Mouse (Mus musculus) layer of hippocampus, adult 18-20 months (tissue): ENCODE results near the gene Pitpnm1. TPM values are rescaled to one million over a fixed set of nuclear protein-coding genes. Genes with fewer than 3 reads are reported as not detected.
"Not testable (repeated sequence)": the region's sequence is repeated elsewhere in the genome, so short reads cannot be mapped to it uniquely, and the experiment has no call there.

ENCODE experiments used
- DNase-seq, 2 experiments: peaks; one replicate each; pipeline ENCODE4 v3.0.0; 2022; ENCODE audit warnings: low spot score in 2 of 2
- total RNA-seq, 2 experiments: library from RNA; stranded (reverse); gene quantifications; 2 replicates each; pipeline ENCODE4 v1.2.3; 2021

Gene Pitpnm1
- total RNA-seq, 2 experiments from 2014 or later: 174 to 181 TPM

DNA sequence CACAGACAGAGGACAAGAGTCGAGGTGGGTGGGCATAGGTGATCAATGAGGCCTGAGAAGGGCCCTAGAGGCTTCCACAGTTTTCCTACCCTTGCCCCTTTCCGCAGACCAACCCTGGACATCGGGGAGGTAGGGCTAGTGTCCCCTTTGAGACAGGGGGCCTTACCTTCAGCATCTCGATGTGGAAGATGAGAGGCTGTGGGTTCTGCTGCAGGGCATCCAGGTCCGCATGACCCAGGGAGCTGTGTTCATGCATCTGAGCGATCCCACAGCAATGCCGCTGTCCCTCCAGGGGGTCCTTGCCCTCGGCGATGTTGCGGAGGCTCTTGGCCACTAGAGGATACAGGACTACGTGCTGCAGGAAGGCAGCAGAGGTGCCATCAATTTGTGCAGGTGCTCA lies 16.0 kb downstream of the Pitpnm1 start:
- no peak for DNase-seq

DNA sequence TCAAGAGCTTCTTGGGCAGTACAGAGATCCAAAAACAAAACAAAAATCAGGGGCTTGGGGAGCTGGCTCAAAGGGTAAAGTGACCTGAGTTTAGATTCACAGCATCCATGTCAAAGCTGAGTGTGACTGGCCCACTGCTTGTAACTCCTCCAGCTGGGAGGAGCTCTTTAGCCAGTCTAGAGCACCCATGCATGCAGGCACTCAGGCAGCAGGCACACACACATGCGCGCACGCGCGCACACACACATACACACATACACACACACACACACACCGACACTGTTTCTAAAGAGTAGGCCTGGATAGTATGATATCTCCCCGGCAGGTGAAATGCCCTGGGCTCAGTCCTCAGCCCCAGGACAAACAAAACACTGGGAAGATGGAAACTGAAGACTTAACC lies 17.2 kb downstream of the Pitpnm1 start:
- no peak for DNase-seq

DNA sequence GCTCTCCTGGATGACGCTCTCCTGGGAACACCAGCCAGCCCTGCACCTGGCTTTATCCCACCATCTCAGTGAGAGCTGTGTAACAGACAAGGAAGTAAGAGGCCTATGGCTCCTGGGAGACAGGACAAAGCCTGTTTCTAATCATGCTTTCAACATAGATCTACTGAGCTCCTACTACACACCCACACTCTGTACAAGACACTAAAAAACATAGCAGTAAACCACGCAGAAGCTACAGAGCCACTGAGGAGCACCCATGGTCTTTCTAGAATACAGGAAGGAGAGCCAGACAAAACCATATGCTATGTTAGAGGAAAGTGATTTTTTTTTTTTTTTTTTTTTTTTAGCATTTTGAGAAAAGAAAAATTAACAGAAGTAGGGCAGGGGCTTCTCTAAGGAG lies 18.6 kb downstream of the Pitpnm1 start:
- DNase-seq: no peak

DNA sequence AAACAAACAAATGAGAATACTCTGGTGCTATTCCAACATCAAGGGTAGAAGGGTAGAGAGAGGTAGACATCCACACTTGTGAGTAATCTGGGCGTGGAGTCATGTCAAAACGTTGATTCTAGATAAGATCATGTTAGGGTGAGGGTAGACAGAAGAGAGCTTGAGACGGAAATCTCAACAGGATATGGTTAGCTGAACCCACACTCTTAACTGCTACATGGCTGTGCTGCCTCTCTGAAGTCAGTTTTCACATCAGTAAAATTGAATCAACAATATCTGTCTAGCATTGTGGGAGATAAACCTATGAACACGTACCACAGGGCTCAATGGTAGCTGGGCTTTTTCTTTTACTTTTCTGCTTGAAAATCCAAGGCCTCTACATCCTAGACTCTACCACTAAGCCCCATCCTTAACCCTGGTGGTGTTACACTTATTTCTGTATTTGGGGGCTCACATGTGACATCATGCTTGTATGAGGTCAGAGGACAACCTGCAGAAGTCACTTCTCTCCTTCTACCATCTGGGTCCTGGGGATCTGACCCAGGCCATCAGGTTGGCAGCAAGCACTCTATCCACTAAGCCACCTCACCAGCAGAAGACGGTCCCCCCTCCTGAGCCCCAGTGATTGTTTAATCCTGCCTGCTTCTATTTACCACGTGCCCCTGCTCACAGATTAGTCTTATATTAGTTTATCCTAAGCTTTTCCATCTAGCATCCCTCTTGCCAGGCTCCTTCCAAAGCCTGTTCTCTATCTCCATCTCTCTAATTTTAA lies 20.1 kb downstream of the Pitpnm1 start:
- DNase-seq: no peak

DNA sequence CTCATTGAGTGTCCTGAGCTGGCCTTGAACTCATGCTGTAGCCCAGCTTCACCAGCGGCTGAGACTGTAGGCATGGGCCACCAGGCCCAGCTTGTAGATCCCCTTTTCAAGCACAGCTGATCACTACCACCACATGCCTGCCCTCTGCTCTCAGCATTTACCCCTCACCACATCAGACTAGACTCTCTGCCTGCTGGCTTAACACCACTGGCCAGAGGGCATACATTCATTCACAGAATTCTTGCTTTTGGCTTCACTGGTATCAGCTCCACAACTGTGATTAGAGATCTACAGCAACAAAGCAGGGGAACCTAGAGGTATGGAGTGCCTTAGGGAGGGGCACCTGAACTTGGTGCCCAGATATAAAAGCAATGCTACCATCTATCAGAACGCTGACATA lies 20.7 kb downstream of the Pitpnm1 start:
- no peak for DNase-seq

DNA sequence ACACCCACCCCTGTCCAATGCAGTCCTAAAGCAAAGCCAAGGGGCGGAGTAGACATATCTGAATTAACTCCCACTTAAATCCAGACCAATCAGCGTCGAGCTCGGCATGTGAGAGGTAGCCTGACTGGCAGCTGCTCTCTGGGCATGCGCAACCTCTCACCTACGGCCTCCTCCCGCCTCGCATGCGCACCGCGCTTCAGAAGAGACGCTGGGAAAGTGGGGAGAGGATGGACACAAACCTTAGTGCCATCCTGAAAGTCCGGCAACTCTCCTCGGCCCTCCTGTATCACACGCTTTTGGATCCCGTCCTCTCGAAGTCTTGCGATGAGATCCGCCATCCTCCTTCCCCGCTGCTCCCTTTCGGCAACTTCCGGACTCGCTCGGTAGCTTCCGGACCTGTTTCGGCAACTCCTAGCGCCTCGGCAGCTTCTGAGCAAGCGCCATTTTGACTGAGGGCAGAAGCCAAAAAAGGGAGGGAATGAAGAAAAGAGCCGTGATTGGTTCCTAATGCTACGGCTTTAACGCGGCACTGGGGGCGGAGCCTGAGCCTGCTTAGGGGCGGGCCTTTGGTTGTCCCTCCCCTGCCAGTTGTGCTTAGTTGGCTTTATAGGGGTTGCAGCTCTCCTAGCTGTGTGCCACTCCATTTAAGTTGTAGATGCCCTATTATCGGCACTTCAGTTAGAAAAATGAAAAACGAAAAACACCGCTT lies 21.5 kb downstream of the Pitpnm1 start:
- peak; percentile 96 to 99 for DNase-seq

DNA sequence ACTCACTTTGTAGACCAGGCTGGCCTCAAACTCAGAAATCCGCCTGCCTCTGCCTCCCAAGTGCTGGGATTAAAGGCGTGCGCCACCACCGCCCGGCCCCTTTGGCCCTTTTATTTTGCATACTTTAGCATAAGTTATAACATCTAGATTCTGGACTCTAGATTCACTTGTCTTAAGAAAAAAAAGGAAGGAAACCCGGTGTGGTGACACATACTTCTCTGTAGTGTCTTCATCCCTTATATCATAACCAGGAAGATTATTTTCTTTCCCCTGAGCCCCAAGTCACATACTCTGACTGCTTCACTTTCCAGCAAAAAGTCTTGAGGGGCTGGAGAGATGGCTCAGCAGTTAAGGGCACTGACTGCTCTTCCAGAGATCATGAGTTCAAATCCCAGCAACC lies 22.1 kb downstream of the Pitpnm1 start:
- not testable (repeated sequence) for DNase-seq

DNA sequence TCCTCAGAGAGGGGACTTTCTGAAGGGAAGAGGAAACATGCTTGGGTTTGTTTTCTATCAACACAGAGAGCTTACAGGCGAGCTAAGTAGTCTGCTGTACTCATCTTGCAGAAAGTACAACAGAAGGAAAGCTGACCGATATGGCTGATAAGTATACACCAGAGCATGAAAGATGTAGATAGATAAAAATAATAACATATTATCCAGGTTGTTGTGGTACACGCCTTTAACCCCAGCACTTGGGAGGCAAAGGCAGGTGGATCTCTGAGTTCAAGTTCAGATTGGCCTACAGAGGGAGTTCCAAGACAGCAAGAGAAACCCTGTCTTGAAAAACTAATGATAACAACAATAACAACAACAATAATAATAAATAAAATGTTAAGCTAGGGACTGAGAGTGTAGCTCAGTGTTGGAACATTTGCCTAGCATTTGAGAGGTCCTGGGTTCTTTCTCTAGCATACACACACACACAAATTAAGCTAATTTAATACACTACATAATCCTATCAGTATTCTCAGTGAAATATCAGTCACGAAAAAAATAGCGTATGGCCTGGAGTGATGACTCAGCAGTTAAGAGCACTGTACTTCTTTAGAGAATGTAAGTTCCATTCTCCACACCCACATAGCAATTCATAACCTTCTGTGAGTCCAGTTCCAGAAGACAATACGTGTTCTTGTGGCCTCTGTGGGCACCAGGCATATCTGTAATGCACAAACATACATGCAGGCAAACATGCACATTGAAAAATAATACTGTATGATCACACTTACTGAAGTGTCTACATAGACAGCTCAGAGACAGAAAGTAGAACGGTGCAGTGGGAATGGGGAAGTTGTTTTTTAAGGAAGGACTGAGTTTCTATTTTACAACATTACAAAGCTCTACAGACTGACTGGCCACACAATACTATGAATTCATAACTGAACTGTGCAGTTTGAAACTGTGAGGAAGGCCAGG lies 22.9 kb downstream of the Pitpnm1 start:
- DNase-seq: no peak

DNA sequence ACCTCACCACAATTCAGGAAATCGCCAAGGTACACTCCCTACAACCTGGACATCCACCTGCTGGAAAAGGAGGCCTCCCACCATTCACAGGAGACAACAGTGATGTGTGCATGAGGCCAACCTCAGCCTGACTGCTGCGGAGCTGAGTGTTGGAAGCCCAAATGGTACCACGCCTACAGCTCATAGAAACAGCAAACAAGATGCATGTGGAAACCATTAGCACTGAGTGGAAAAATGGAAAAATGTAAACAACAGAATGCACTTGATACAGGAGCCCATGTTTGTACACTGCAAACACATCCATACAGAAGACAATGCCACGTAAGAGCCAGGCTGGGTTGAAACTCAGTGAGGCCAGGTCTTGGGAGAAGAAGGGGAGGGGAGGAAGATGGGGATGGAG lies 24.6 kb downstream of the Pitpnm1 start:
- DNase-seq: no peak

DNA sequence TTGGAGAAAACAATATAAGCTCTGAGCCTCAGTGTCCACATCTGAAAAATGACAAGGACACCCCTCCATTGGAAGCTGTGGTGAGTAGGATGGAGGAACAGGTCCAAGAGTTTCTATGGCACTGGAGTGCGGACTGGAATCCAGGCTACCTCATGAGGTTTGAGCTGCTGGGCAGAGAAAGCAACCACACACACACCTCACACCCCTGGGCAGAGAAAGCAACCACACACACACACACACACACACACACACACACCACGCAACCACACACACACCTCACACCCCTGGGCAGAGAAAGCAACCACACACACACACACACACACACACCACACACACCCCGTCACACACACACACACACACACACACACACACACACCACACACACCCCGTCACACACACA lies 25.5 kb downstream of the Pitpnm1 start:
- not testable (repeated sequence) for DNase-seq

DNA sequence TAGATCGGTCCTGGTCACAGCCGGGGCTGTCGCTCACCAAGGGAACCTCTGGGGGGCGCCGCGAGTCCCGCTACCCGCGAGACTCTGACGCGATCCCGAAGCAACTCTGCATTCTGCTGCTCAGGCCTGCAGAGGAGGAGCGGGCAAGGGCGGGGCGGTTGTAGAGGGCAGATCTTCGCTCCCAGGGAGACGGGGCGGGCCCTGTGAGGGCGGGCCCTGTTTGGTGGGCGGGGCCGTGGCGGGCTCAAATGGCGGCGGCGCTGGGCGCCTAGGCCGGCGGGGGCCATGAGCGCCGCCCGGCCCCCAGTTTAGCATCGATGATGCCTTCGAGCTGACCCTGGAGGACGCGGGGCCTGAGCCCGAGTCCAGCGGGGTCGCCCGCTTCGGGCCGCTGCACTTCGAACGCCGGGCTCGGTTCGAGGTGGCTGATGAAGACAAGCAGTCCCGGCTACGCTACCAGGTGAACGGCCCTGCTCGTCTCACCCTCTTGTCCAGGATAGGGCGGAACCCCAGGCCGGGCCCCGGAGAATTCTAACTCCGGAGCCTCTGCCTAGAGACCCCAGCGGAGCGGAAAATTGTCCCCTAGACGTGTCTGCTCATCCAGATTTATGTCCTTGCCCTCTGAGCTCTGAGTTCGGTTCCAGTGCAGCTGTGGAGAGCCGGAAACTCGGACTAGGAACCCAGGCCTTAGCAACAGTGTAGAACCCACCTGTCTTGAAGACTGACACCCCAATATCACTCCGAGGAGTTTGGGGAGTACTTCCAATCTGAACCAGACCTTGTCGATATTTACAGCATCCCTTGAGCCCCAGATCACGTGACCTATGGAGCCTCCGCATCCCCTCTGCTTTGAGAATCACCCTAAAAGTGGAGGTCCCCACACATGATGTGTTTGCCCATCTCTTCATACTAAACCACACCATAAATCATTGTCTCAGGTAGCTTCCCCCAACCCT lies 26.2 kb downstream of the Pitpnm1 start, which contains the start of gene Aip:
TSS of gene Aip (minus strand) at position 118 of the 956 bp plus-strand sequence.
- peak; percentile 98 to 99 for DNase-seq

DNA sequence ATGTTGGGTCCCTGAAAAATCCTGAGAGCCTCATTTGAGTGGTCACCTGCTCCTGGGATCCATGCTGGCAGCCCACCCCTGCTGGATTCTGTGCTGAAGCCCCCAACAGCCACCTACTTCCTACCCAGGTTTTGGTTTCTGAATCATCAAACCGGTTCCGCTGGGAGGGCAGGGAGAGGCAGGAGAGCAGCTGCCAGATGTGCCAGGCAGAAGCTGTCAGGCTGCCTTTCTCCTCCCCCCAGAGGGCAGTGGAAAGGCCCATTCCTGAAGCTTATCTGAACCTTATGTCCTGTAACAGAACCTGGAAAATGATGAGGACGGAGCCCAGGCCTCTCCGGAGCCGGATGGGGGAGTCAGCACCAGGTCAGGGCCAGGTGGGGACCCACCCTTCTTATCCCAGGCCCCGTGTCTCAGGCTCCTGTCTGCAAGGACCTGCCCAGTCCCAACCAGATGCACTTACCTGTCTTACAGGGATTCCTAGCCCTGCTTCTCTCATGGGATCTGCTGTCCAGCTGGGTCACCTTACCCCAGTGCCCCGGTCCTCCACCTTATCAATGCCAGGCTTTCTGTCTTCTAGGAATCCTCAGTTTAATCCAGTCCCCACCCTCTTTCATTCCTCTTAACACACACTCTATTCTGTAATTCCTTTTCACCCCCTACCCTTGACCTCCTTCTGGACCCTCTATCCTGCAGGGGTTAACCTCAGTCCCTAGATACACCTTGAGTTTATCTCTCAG lies 27.1 kb downstream of the Pitpnm1 start:
- no peak for DNase-seq

DNA sequence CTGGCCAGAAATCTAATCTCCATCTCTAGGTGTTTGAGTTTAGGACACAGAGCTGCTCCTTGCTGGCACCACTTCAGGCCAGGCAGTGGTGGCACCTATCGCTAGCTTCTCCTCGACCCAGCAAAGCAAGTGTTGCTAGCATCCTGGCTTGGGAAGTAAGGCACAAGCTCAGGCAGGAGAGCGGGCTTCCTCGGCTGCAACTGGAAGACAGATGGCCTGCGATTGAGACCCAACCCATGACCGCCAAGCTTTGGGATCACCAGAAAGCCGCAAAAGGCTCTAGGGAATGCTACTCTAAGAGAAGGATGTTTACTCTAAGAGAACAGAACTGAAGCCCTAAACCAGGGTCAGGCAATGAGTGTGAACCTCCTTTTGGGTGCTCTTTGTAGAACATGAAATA lies 29.7 kb downstream of the Pitpnm1 start:
- DNase-seq: no peak

DNA sequence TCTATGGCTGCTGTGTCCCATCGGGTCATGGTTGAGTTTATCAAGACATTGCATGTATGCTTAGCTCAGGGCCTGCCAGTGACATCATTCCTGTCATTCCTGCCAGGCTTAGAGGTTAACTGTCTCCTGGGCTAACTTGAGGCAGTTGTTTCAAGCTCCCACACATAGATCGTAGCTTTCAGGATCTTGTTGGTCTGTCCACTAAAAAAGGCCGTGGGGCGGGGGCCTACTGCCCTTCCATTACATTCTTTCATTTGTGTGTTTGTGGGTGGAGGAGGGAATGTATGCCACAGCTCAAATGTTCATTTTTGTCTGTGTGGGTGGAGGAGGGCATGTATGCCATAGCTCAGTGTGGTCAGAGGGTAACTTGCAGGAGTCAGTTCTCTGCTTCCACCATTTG lies 30.3 kb downstream of the Pitpnm1 start:
- no peak for DNase-seq

DNA sequence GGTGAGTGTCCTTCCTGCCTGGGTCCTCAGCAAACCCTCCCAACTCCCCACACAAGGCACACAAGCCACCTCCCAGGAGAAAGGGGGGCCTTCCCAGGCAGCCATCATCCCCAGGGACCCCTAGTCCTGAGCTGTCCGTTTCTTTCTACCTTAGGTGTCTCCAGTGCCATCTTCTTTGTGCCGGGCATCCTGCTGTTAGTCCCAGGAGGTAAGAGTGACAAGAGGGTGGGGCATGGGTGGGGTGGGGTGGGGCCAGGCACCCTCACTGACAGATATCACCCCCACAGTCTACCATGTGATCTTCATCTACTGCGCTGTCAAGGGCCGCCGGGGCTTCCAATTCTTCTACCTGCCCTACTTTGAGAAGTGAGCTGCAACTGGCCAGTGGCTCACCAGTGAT lies 31.3 kb downstream of the Pitpnm1 start:
- no peak for DNase-seq

DNA sequence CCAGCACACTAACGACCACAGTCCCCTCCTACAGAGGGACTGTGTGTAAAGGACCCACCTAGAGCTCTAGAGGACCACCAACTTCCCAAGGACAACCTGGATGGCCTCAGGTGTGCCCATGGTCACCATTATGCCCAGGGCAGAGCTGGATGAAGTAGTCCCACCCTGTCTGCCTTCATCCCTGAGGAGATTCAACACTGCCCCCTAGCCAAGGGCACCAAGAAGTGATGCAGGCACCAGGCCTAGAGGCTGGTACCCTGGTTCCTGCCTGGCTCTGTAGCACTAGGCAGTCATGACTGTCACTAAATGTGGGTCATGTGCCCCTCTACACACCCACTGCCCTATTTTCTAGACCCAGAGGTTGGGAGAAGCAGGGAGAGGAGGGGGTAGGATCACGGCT lies 32.0 kb downstream of the Pitpnm1 start:
- no peak for DNase-seq

DNA sequence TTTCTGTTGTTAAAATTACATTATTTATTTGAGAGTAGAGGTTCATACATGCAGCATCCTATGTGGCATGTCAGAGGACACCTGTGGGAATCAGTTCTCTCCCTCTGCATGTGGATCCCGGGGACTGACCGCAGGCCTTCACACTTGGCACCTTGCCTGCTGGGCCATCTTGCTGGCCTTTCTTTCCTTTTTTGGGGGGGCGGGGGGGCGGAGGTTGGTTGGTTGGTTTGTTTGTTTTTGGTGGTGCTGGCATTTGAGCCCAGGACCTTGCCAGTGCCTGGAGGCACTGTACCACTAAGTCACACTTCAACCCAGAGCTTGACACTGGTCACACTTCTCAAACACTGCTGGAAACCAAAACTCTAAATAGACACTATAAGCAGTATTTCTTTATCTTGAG lies 34.6 kb downstream of the Pitpnm1 start:
- DNase-seq: no peak

DNA sequence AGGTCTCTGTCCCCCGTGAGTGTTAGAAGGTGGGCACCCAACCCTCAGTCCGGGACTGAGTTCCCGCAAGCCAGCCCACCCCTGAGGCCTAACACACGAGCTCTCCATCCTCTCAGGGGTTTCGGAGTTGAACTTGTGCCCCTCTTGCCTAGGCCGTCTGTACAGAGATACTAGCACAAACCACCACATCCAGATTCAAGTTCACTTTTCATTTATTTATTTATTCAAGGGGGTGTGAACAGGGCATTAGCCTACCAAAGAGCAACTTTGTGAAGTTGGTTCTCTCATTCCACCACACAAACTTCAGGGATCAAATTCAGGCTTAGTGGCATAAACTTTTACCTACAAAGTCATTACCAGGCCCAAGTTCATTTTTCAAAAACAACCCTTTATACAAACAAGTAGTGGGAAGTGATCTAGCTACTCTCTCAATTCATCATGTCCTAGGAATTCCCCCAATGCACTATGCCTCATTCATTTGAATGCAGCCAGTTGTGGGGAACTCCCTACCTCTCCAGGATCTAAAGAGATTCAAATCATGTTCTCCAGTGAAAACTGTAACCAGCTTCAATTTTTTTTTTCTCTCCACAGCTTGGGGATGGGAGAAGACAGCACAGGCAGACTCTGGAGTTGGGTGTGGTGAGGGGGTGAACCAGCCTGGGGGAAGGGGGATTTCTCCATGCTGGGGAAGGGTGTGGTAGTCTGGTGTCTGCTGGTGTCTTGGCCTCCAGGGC lies 35.6 kb downstream of the Pitpnm1 start:
- DNase-seq: not testable (repeated sequence)

DNA sequence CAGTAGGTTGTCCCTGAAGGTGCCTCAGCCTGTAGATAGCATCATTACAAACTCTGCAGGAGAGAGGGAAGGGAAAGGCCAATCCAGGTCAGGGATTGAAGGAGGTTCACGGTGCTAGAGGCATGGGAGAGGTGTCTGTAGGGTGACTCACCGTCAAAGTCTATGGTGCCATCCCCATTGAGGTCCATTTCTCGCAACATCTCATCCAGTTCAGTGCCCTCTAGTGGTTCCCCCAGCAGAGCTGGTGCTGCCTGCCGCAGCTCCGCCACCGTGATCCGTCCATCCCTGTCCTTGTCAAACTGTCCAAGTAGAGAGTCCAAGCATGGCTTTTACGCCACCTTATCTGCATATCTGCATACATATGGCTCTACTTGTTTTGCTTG lies 36.2 kb downstream of the Pitpnm1 start:
- DNase-seq: not testable (repeated sequence)
